Mouse (Mus musculus): Measurements from ENCODE around the gene Homer1. TPM values are rescaled to one million over a fixed set of nuclear protein-coding genes. Genes with fewer than 3 reads are reported as not detected.

Homer1 gene
- polyA plus RNA-seq, 1 experiment from 2014 or later = 2.2 TPM

DNA sequence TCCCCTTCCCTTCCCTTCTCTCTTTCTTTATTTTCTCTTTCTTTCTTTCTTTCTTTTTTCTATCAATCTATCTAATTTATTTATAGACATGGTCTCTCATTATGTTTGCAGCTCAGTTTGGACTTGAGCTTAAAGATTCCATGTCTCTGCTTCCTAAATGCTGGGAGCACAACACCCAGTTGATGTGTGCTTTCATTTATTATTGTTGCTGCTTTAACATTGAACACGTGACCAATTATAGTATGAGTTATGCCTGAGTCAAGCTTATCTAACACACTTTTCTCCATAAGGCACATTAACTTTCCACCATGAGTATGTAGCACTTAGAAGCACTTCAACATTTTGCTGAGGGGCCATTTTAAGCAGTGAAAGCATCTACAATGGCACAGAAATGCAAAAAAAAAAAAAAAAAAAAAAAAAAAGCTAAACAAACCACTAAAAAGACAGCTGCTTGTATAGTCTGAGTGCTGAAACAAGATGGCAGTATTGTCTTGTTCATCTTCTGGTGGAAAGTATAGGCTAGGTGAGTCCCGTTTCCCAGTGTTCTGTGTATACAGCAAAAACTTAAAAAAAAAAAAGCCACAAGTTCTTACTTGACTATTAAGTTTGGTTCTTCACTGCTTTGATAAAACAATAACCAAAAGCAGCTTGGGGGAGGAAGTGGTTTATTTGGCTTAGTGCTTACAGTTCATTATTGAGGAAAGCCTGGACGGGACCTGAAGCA, 41.3 kb downstream of the Homer1 start:
- Histone ChIP-seq H3K4me1 (replicated peaks; ENCODE audit: control insufficient read depth, insufficient read depth) (no peaks in the 10 kb centered on the region), H3K27me3 (ENCODE audit: control insufficient read depth, insufficient read depth, low read length) (no peaks in the 10 kb centered on the region), H3K9me3 (ENCODE audit: control insufficient read depth, low read length) (no peaks in the 10 kb centered on the region), H3K4me3 (ENCODE audit: low read depth, low read length) (no peak overlapping the region), H3K27ac (replicated peaks) (no peak overlapping the region), H3K4me2 (replicated peaks; ENCODE audit: low read depth) (no peak overlapping the region), H3K36me3 (ENCODE audit: control insufficient read depth, insufficient read depth, low read length) (no peaks in the 10 kb centered on the region), H3K9ac (ENCODE audit: low read length) (no peak overlapping the region)
- ATAC-seq (ENCODE audit: low FRiP score, low TSS enrichment) (no peak), DNase-seq (ENCODE audit: low spot score) (no peak)
- WGBS = 72% methylated on average over 3 of the region's 3 CpGs
- TF ChIP-seq CTCF (IDR thresholded peaks at IDR 0.05; ENCODE audit: low read depth) = peak; percentile 39
- no peak for TF ChIP-seq EP300 (optimal IDR thresholded peaks at IDR 0.05)

DNA sequence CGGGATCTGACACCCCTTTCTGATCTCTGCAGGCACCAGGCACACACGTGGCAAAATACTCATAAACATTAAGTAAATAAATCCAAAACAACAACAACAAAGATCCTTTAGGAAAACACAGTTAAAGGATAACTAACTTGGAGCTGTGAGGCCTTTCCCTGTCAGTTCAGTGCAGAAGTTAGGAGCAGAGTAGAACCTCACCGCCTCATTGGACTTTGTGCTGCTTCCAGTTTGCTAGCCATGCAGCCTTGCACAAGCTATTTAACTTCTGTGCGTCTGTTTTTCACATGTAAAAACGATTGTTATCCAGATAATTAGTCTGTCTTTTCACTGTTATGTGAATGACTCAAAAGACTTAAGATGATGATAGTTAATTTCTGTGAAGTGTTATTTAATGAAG, 43.2 kb downstream of the Homer1 start:
- Histone ChIP-seq H3K4me3 (ENCODE audit: low read depth, low read length) (no peak overlapping the region), H3K27ac (replicated peaks) (no peak overlapping the region), H3K9ac (ENCODE audit: low read length) (no peak overlapping the region), H3K4me2 (replicated peaks; ENCODE audit: low read depth) (no peak overlapping the region), H3K36me3 (ENCODE audit: control insufficient read depth, insufficient read depth, low read length) (no peaks in the 10 kb centered on the region), H3K27me3 (ENCODE audit: control insufficient read depth, insufficient read depth, low read length) (no peaks in the 10 kb centered on the region), H3K4me1 (replicated peaks; ENCODE audit: control insufficient read depth, insufficient read depth) (no peaks in the 10 kb centered on the region), H3K9me3 (ENCODE audit: control insufficient read depth, low read length) (no peaks in the 10 kb centered on the region)
- DNase-seq (ENCODE audit: low spot score) = no peak
- WGBS = 80% methylated on average over 5 of the region's 5 CpGs
- TF ChIP-seq EP300 (optimal IDR thresholded peaks at IDR 0.05) = no peak
- no peak for TF ChIP-seq CTCF (IDR thresholded peaks at IDR 0.05; ENCODE audit: low read depth)
- ATAC-seq (ENCODE audit: low FRiP score, low TSS enrichment) = no peak

DNA sequence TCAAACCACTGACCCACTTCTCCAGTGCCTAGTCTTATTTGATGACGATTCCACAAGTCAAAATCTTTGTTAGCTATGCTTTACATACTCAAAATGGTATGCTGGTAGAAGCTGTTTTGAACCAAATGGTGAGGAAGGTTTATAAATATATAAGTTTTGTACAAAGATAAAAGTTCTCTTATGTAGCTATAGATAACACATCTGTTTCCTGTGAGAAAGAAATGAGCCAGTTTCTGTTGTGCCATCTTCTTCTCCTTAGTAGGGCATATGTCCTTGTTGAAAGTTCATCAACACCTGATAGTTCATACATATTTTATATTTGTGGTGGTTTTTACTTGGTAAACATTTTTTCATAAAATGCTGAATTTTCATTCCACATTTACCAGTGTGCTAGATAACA, 45.0 kb downstream of the Homer1 start:
- no peaks in the 10 kb centered on the region for H3K4me1 ChIP-seq (replicated peaks; ENCODE audit: control insufficient read depth, insufficient read depth)
- ATAC-seq (ENCODE audit: low FRiP score, low TSS enrichment) (no peak), DNase-seq (ENCODE audit: low spot score) (no peak)
- no peaks in the 10 kb centered on the region for H3K36me3 ChIP-seq (ENCODE audit: control insufficient read depth, insufficient read depth, low read length)
- no peak for TF ChIP-seq EP300 (optimal IDR thresholded peaks at IDR 0.05)
- TF ChIP-seq CTCF (IDR thresholded peaks at IDR 0.05; ENCODE audit: low read depth) = no peak
- no peaks in the 10 kb centered on the region for H3K27me3 ChIP-seq (ENCODE audit: control insufficient read depth, insufficient read depth, low read length)
- no peak overlapping the region for H3K4me3 ChIP-seq (ENCODE audit: low read depth, low read length)
- 90% methylated on average over 1 of the region's 1 CpGs for WGBS
- H3K27ac ChIP-seq (replicated peaks) = no peak overlapping the region
- no peak overlapping the region for H3K4me2 ChIP-seq (replicated peaks; ENCODE audit: low read depth)
- H3K9me3 ChIP-seq (ENCODE audit: control insufficient read depth, low read length) = no peaks in the 10 kb centered on the region
- no peak overlapping the region for H3K9ac ChIP-seq (ENCODE audit: low read length)

- TF ChIP-seq CTCF (IDR thresholded peaks at IDR 0.05; ENCODE audit: low read depth) (no peak), EP300 (optimal IDR thresholded peaks at IDR 0.05) (no peak)
- Histone ChIP-seq H3K27ac (replicated peaks) (no peak overlapping the region), H3K9me3 (ENCODE audit: control insufficient read depth, low read length) (no peaks in the 10 kb centered on the region), H3K36me3 (ENCODE audit: control insufficient read depth, insufficient read depth, low read length) (no peaks in the 10 kb centered on the region), H3K27me3 (ENCODE audit: control insufficient read depth, insufficient read depth, low read length) (no peaks in the 10 kb centered on the region), H3K4me3 (ENCODE audit: low read depth, low read length) (no peak overlapping the region), H3K4me2 (replicated peaks; ENCODE audit: low read depth) (no peak overlapping the region), H3K4me1 (replicated peaks; ENCODE audit: control insufficient read depth, insufficient read depth) (no peaks in the 10 kb centered on the region), H3K9ac (ENCODE audit: low read length) (no peak overlapping the region)
- 78% methylated on average over 3 of the region's 3 CpGs for WGBS
- DNase-seq (ENCODE audit: low spot score) (no peak), ATAC-seq (ENCODE audit: low FRiP score, low TSS enrichment) (no peak)
Observed at GRCm38 (mm10) chr13:93345854-93346253, 46.4 kb downstream of the Homer1 start.

- H3K4me2 ChIP-seq (replicated peaks; ENCODE audit: low read depth) = no peak overlapping the region
- TF ChIP-seq CTCF (IDR thresholded peaks at IDR 0.05; ENCODE audit: low read depth) (no peak), EP300 (optimal IDR thresholded peaks at IDR 0.05) (no peak)
- H3K4me1 ChIP-seq (replicated peaks; ENCODE audit: control insufficient read depth, insufficient read depth) = no peaks in the 10 kb centered on the region
- WGBS = 77% methylated on average over 2 of the region's 2 CpGs
- no peaks in the 10 kb centered on the region for H3K9me3 ChIP-seq (ENCODE audit: control insufficient read depth, low read length)
- no peak overlapping the region for H3K4me3 ChIP-seq (ENCODE audit: low read depth, low read length)
- H3K9ac ChIP-seq (ENCODE audit: low read length) = no peak overlapping the region
- DNase-seq (ENCODE audit: low spot score) = no peak
- H3K36me3 ChIP-seq (ENCODE audit: control insufficient read depth, insufficient read depth, low read length) = no peaks in the 10 kb centered on the region
- no peaks in the 10 kb centered on the region for H3K27me3 ChIP-seq (ENCODE audit: control insufficient read depth, insufficient read depth, low read length)
- H3K27ac ChIP-seq (replicated peaks) = no peak overlapping the region
- no peak for ATAC-seq (ENCODE audit: low FRiP score, low TSS enrichment)
Observed at GRCm38 (mm10) chr13:93352030-93352429, 52.6 kb downstream of the Homer1 start.

DNA sequence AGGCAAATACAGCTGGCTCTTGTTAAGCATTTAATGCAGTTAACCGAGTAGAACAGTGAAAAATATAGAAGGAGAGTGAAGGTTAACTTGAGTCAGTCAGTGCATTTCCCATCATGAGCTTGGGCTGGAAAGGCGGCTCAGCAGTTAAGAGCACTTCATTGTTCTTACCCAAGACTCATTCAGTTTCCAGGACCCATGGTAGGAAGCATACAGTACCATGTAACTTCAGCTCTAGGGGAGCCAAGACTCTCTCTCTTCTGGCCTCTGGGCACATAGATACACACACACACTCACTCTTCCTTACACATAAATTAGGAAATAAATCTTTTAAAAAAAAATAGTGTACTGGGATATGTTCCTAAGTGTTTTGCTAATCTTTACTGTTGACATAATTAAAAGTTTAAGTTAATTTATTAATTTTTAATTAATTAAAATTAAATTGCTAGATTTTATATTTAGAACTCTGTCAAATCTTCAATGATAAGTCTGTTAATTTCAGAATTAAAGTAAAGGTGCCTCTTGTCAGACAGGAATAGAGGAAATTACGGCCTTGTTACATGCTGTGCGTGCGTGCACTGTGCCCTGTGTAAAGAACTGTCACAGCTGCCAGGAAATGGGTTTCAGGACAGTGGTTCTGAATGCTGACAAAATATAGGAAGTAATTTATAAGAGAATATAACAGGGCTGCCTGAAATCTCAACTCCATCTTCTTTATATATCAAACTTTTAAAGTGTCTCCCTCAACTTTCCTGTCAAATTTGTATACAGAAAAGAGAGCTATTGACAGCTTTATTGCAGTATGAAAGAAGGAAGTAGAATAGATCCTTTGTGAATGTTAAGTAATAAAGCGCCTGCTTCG, 55.2 kb downstream of the Homer1 start:
- Histone ChIP-seq H3K4me1 (replicated peaks; ENCODE audit: control insufficient read depth, insufficient read depth) (no peaks in the 10 kb centered on the region), H3K27me3 (ENCODE audit: control insufficient read depth, insufficient read depth, low read length) (no peaks in the 10 kb centered on the region), H3K9me3 (ENCODE audit: control insufficient read depth, low read length) (no peaks in the 10 kb centered on the region), H3K9ac (ENCODE audit: low read length) (no peak overlapping the region), H3K4me2 (replicated peaks; ENCODE audit: low read depth) (no peak overlapping the region), H3K27ac (replicated peaks) (no peak overlapping the region), H3K4me3 (ENCODE audit: low read depth, low read length) (no peak overlapping the region), H3K36me3 (ENCODE audit: control insufficient read depth, insufficient read depth, low read length) (no peaks in the 10 kb centered on the region)
- no peak for ATAC-seq (ENCODE audit: low FRiP score, low TSS enrichment)
- 68% methylated on average over 7 of the region's 7 CpGs for WGBS
- no peak for DNase-seq (ENCODE audit: low spot score)
- TF ChIP-seq CTCF (IDR thresholded peaks at IDR 0.05; ENCODE audit: low read depth) = no peak
- TF ChIP-seq EP300 (optimal IDR thresholded peaks at IDR 0.05) = no peak

Measured in stomach, postnatal 0 days (tissue).